Mouse (Mus musculus): Measurements from ENCODE around the gene Dpf1. TPM values are rescaled to one million over a fixed set of nuclear protein-coding genes. Genes with fewer than 3 reads are reported as not detected.

The Dpf1 gene
- total and polyA plus RNA-seq, 3 experiments: 0.21 to 0.27 TPM; not detected in 1

DNA sequence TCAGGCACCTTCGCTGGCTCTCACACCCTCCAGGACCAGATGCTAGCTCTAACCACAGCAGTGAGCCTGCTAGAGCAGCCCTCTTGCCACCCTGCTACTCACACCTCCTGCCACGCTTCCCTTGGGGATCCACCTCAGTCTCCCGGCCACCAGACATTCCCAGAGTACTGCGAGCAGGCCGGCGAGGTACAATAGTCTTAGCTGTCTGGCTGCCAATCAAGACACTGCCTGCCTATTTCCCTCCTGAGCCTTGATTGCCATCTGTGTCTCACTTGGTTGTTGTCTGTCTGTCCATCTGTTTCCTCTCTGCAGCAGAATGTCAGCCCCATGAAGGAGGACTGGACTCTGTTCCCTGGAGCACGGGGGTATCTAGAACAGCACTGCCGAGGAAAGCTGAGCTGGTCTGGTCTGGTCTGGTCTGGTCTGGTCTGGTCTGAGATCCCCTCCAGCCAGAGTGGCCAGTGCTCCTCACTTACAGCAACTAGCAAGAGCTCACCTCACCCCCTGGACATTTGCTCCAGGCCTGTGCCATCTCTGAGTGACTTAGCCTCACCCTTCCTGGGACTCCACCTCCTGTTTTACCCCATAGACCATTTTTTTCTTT, 38.8 kb downstream of the Dpf1 start:
- 48% methylated on average over 8 of the region's 8 CpGs for WGBS
- Histone ChIP-seq H3K4me3 (no peak overlapping the region), H3K36me3 (ENCODE audit: control insufficient read depth, insufficient read depth, low read length) (no peaks in the 10 kb centered on the region), H3K9ac (ENCODE audit: low read depth, low read length) (no peak overlapping the region), H3K79me2 (replicated peaks; ENCODE audit: control insufficient read depth, insufficient read depth, low read length) (no peaks in the 10 kb centered on the region), H3K27ac (no peak overlapping the region), H3K4me1 (ENCODE audit: control insufficient read depth, insufficient read depth, low read length) (no peaks in the 10 kb centered on the region), H3K27me3 (ENCODE audit: control insufficient read depth, insufficient read depth, low read length) (no peaks in the 10 kb centered on the region)
- intact Hi-C loops (cut with DNase I): no loop called here
- TF ChIP-seq CTCF (IDR thresholded peaks at IDR 0.05): no peak
- no peak for TF ChIP-seq POLR2A (IDR thresholded peaks at IDR 0.05; ENCODE audit: insufficient read depth, low read depth, low read length)
- TF ChIP-seq EP300 (IDR thresholded peaks at IDR 0.05; ENCODE audit: insufficient read depth, low read depth, low read length): no peak
- no peak for DNase-seq

- Histone ChIP-seq H3K27ac (no peak overlapping the region), H3K4me1 (ENCODE audit: control insufficient read depth, insufficient read depth, low read length) (no peaks in the 10 kb centered on the region), H3K27me3 (ENCODE audit: control insufficient read depth, insufficient read depth, low read length) (no peaks in the 10 kb centered on the region), H3K36me3 (ENCODE audit: control insufficient read depth, insufficient read depth, low read length) (no peaks in the 10 kb centered on the region), H3K4me3 (no peak overlapping the region), H3K79me2 (replicated peaks; ENCODE audit: control insufficient read depth, insufficient read depth, low read length) (no peaks in the 10 kb centered on the region), H3K9ac (ENCODE audit: low read depth, low read length) (no peak overlapping the region)
- TF ChIP-seq EP300 (IDR thresholded peaks at IDR 0.05; ENCODE audit: insufficient read depth, low read depth, low read length) (no peak), CTCF (IDR thresholded peaks at IDR 0.05) (no peak), POLR2A (IDR thresholded peaks at IDR 0.05; ENCODE audit: insufficient read depth, low read depth, low read length) (no peak)
- intact Hi-C loops (cut with DNase I): no loop called here
- no peak for DNase-seq
- WGBS: 93% methylated on average over 7 of the region's 7 CpGs
Measured at GRCm38 (mm10) chr7:29343746-29344145, 40.0 kb downstream of the Dpf1 start.

DNA sequence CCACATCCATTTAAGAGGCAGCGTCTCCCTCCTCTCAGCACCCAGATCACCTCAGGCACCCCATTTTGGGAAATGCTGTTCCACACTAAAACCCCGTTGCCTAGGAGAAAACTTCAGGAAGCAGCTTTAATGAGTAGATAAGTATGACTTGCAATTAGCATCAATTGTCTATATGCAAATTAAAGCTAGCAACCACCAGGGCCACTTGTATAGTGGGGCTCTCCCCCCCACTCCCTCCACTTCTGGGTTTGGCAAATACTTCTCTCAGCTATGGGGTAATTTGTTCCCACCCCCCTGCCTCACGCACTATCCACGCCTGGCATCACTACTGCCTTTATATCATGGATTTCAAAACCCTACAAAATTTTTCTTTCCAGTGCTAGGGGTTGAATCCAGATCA, 41.8 kb downstream of the Dpf1 start:
- 91% methylated on average over 4 of the region's 4 CpGs for WGBS
- H3K79me2 ChIP-seq (replicated peaks; ENCODE audit: control insufficient read depth, insufficient read depth, low read length): no peaks in the 10 kb centered on the region
- TF ChIP-seq CTCF (IDR thresholded peaks at IDR 0.05) (no peak), POLR2A (IDR thresholded peaks at IDR 0.05; ENCODE audit: insufficient read depth, low read depth, low read length) (no peak), EP300 (IDR thresholded peaks at IDR 0.05; ENCODE audit: insufficient read depth, low read depth, low read length) (no peak)

DNA sequence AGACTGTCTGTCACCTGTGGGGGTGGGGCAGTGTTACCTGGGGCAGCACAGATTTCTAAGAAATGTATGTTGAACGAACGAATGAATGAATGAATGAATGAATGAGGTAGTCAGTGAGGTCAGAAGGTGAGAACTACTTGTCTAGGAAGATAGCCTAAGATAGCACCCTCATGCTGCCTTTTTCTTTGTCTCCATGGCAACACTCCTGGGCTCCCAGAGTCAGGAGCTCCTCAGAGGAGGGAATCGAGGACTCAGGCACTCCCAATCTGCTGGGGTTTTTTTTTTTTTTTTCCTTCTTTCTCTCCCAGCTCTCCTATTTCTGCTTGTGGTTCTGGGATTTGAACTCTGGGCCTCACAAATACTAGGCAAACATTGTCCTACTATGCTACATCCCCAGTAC, 42.5 kb downstream of the Dpf1 start:
- Histone ChIP-seq H3K79me2 (replicated peaks; ENCODE audit: control insufficient read depth, insufficient read depth, low read length) (no peaks in the 10 kb centered on the region), H3K36me3 (ENCODE audit: control insufficient read depth, insufficient read depth, low read length) (no peaks in the 10 kb centered on the region), H3K27me3 (ENCODE audit: control insufficient read depth, insufficient read depth, low read length) (no peaks in the 10 kb centered on the region), H3K27ac (no peak overlapping the region), H3K9ac (ENCODE audit: low read depth, low read length) (no peak overlapping the region), H3K4me1 (ENCODE audit: control insufficient read depth, insufficient read depth, low read length) (no peaks in the 10 kb centered on the region), H3K4me3 (no peak overlapping the region)
- TF ChIP-seq POLR2A (IDR thresholded peaks at IDR 0.05; ENCODE audit: insufficient read depth, low read depth, low read length): no peak
- TF ChIP-seq EP300 (IDR thresholded peaks at IDR 0.05; ENCODE audit: insufficient read depth, low read depth, low read length): no peak
- no peak for TF ChIP-seq CTCF (IDR thresholded peaks at IDR 0.05)
- no peak for DNase-seq
- WGBS: 83% methylated on average over 3 of the region's 3 CpGs
- intact Hi-C loops (cut with DNase I): no loop called here

More for the DNA sequence above, 41.8 kb downstream of the Dpf1 start:
- intact Hi-C loops (cut with DNase I): no loop called here
- H3K27me3 ChIP-seq (ENCODE audit: control insufficient read depth, insufficient read depth, low read length): no peaks in the 10 kb centered on the region
- DNase-seq: no peak
- H3K27ac ChIP-seq: no peak overlapping the region
- H3K4me1 ChIP-seq (ENCODE audit: control insufficient read depth, insufficient read depth, low read length): no peaks in the 10 kb centered on the region
- H3K9ac ChIP-seq (ENCODE audit: low read depth, low read length): no peak overlapping the region
- H3K36me3 ChIP-seq (ENCODE audit: control insufficient read depth, insufficient read depth, low read length): no peaks in the 10 kb centered on the region
- H3K4me3 ChIP-seq: no peak overlapping the region

- TF ChIP-seq CTCF (IDR thresholded peaks at IDR 0.05): no peak
- TF ChIP-seq POLR2A (IDR thresholded peaks at IDR 0.05; ENCODE audit: insufficient read depth, low read depth, low read length): no peak
- no peak for TF ChIP-seq EP300 (IDR thresholded peaks at IDR 0.05; ENCODE audit: insufficient read depth, low read depth, low read length)
- intact Hi-C loops (cut with DNase I): no loop called here
- Histone ChIP-seq H3K36me3 (ENCODE audit: control insufficient read depth, insufficient read depth, low read length) (no peaks in the 10 kb centered on the region), H3K4me1 (ENCODE audit: control insufficient read depth, insufficient read depth, low read length) (no peaks in the 10 kb centered on the region), H3K27ac (no peak overlapping the region), H3K4me3 (no peak overlapping the region), H3K9ac (ENCODE audit: low read depth, low read length) (no peak overlapping the region), H3K79me2 (replicated peaks; ENCODE audit: control insufficient read depth, insufficient read depth, low read length) (no peaks in the 10 kb centered on the region), H3K27me3 (ENCODE audit: control insufficient read depth, insufficient read depth, low read length) (no peaks in the 10 kb centered on the region)
- WGBS: 89% methylated on average over 10 of the region's 10 CpGs
- DNase-seq: no peak
Measured at GRCm38 (mm10) chr7:29350489-29350888, 46.7 kb downstream of the Dpf1 start.

DNA sequence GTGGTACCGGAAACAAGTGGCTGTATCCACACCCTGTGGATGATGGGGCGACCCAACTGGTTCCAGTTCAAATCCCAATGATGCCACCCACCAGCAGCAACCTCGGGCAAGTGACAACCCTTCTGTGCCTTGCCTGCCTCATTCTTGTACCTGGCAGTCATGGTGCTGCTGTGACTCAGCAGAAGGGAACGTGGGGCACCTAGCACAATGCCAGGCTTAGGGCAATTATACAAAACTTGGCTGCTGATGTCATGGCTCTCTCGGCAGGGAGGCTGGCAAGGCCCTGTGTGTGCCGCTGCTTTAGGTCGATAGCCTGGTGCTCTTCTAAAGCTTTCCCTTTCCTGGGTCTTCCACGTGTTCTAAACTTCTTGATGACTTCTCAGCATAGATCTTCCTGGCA, 48.5 kb downstream of the Dpf1 start:
- Histone ChIP-seq H3K27me3 (ENCODE audit: control insufficient read depth, insufficient read depth, low read length) (no peaks in the 10 kb centered on the region), H3K4me3 (no peak overlapping the region), H3K79me2 (replicated peaks; ENCODE audit: control insufficient read depth, insufficient read depth, low read length) (no peaks in the 10 kb centered on the region), H3K9ac (ENCODE audit: low read depth, low read length) (no peak overlapping the region), H3K27ac (no peak overlapping the region), H3K4me1 (ENCODE audit: control insufficient read depth, insufficient read depth, low read length) (no peaks in the 10 kb centered on the region), H3K36me3 (ENCODE audit: control insufficient read depth, insufficient read depth, low read length) (no peaks in the 10 kb centered on the region)
- intact Hi-C loops (cut with DNase I): no loop called here
- TF ChIP-seq POLR2A (IDR thresholded peaks at IDR 0.05; ENCODE audit: insufficient read depth, low read depth, low read length) (no peak), CTCF (IDR thresholded peaks at IDR 0.05) (no peak), EP300 (IDR thresholded peaks at IDR 0.05; ENCODE audit: insufficient read depth, low read depth, low read length) (no peak)
- DNase-seq: no peak
- WGBS: 90% methylated on average over 8 of the region's 8 CpGs
